Mouse (Mus musculus): ENCODE measurements at regions not wholly inside any gene's neighbourhood (a gene's known extent, or its start where the extent isn't known, plus 50 kb on each side); places are given as distances from the start of the nearest gene placed in this dataset.

DNA sequence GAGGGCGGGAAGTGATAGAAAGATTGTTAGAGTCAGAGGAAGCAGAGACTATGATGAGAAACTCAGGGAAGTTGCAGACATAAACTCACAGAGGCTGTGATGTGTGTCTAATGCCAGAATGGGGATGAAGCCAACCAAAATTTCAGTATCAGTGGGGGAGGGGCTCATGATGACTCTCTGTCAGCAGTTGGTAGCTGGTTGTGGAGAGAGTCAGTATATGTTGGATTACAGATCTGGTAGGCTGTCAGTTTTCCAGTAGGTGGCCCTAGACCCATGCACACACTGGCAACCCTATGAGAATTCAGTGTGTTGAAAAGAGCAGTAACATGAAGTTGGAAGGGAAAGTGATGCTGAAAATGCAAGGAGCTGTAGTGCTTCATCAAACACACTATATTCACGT is 257.5 kb downstream of the Ttc32 start:
- H3K27me3 ChIP-seq (ENCODE audit: poor library complexity, severe bottlenecking) = no peaks in the 10 kb centered on the region
- no peaks in the 10 kb centered on the region for H3K36me3 ChIP-seq (replicated peaks)
- no peak overlapping the region for H3K27ac ChIP-seq
- no peak overlapping the region for H3K4me3 ChIP-seq
- H3K4me1 ChIP-seq = no peaks in the 10 kb centered on the region
- 92% methylated on average over 2 of the region's 2 CpGs for WGBS
- no peak for DNase-seq (ENCODE audit: extremely low spot score, low spot score)
- no peaks in the 10 kb centered on the region for H3K9me3 ChIP-seq

DNA sequence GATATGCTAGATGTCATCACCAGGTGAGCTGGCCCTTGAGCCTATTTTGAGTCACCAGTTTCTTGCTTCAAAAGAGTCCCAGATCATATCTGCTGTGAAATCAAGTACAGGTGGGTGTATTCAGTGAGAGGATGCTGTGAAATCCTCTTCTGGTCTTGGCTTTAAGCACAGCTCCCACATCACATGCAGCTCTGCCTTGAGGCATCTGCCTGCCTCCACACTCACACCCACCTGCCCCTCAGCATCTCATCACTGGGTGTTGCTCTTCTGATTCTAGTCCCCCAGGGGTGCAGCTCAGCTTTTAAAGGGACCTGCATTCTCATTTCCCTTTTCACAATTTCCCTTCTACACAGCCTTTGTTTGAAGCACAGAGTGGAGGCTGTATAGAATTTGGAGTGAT is 262.9 kb downstream of the Ttc32 start:
- Histone ChIP-seq H3K36me3 (replicated peaks) (no peaks in the 10 kb centered on the region), H3K4me3 (no peak overlapping the region), H3K27me3 (ENCODE audit: poor library complexity, severe bottlenecking) (no peaks in the 10 kb centered on the region), H3K4me1 (no peaks in the 10 kb centered on the region), H3K9me3 (no peaks in the 10 kb centered on the region), H3K27ac (no peak overlapping the region)
- no peak for DNase-seq (ENCODE audit: extremely low spot score, low spot score)

DNA sequence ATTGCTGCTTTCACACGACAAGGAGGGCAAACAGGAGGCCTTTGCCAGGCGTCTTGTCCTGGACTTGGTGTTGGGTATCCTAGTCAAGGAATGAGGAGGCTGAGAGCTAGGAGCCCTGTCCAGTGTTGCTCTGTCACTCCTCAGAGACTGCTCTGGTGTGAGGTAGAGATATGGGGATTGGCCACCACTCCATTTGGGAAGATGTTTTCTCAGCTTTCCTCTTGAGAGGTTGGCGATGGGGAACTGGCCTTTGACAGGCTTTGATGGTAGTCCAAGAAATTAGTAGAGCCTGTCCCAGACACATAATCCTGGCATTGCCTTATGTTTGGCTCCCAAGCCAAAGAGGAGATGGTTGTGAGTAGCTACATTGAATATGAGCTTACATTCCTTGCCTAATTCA is 265.4 kb downstream of the Ttc32 start:
- Histone ChIP-seq H3K27ac (no peak overlapping the region), H3K4me3 (no peak overlapping the region), H3K36me3 (replicated peaks) (no peaks in the 10 kb centered on the region), H3K4me1 (no peaks in the 10 kb centered on the region), H3K9me3 (no peaks in the 10 kb centered on the region), H3K27me3 (ENCODE audit: poor library complexity, severe bottlenecking) (no peaks in the 10 kb centered on the region)
- DNase-seq (ENCODE audit: extremely low spot score, low spot score) = no peak
- WGBS = 80% methylated on average over 3 of the region's 3 CpGs

DNA sequence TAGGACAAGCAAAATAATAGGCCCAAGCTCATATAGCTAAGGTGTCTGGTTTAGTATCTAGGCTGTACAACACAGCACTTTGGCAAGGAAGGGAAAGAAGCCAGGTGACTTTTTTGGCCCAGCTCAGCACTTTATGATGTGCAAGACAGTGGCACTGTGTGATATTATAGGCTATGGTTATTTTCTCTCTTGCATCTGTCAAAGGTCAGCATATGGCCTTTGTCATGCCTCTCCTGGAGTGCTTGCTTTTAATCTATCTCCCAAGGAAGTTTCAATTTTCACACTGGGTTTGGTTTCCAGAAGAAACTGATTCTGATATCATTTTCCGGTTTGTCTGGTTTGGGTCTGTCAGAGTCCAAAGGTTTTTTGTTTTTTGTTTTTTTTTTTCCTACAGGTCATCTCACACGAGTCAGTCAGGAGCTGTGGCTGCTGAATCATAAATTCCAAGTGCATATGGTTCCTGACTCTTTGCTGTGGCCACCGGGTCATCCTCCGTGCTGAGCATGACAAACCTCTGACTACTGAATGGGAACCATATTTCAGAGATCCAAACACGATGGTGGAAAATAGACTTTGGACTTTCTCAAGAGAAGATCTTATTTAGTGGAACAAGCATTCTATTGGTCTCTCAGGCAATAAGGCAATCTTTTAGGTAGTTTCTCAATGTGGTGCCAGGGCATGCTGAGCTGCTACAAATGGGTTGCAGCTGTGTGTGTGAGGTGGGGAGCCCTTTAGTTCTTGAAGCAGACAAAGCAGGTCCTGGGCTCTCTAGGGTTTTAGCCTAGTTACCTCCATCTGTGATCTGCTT is 269.3 kb downstream of the Ttc32 start:
- Histone ChIP-seq H3K9me3 (no peaks in the 10 kb centered on the region), H3K36me3 (replicated peaks) (no peaks in the 10 kb centered on the region), H3K4me1 (no peaks in the 10 kb centered on the region), H3K27me3 (ENCODE audit: poor library complexity, severe bottlenecking) (no peaks in the 10 kb centered on the region), H3K4me3 (no peak overlapping the region), H3K27ac (no peak overlapping the region)
- DNase-seq (ENCODE audit: extremely low spot score, low spot score) = no peak
- 68% methylated on average over 5 of the region's 5 CpGs for WGBS

DNA sequence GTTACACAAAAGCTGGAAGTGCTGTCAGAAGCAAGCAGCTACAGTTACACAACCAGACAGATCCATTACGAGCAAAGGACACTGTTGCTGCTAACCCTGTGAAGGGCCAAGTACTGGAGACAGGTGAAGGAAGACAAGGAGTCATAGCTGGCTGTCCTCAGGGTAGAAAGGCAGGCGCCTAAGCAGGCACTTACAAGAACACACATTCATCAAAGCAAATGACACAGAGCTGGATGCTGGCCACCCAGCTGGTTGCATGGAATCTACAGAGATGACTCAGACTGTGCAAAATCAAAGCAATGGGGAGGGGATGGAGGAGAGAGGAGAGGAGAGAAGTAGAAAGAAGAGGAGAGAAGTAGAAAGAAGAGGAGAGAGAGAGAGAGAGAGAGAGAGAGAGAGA is 265.8 kb upstream of the Osr1 start:
- 85% methylated on average over 2 of the region's 2 CpGs for WGBS
- no peaks in the 10 kb centered on the region for H3K27me3 ChIP-seq (ENCODE audit: poor library complexity, severe bottlenecking)
- no peaks in the 10 kb centered on the region for H3K4me1 ChIP-seq
- no peak overlapping the region for H3K27ac ChIP-seq
- no peak for DNase-seq (ENCODE audit: extremely low spot score, low spot score)
- H3K4me3 ChIP-seq = no peak overlapping the region
- no peaks in the 10 kb centered on the region for H3K36me3 ChIP-seq (replicated peaks)
- H3K9me3 ChIP-seq = no peaks in the 10 kb centered on the region

DNA sequence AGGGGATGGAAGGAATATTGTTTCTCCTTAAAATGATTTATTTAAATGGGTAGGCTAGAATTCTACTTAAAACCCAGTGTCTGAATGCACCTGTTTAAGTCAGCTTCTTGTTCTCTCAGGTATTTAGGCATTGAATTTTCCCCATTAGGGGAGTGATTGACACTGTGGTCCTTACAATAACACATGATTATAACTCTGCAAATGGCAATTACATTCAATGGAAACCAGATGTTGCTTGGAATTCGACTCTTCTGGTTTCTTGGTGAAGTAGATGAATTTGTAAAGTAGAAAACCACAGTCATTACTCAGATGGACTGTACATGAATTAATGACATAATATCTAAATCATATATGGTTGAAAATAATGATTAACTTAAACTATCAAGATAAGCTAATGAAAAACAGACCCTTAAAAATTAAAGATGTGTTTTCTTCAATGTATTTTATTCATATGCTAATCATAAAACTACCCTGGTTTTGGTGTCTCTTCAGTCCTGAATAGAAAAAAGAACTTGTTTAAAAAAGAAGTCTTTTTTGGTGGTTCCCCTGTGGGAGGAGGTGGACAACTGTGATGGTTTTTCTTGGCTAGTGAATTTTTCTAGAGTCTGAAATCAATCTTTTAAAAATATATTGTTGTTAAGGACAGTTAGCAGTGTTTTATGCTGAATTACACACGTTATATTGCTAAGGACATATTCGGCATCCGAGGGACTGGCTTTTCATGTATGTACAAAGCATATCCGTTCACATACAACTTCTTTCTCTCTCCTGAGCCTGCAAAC is 231.8 kb upstream of the Osr1 start:
- H3K27me3 ChIP-seq (ENCODE audit: poor library complexity, severe bottlenecking) = no peaks in the 10 kb centered on the region
- no peak for DNase-seq (ENCODE audit: extremely low spot score, low spot score)
- H3K9me3 ChIP-seq = no peaks in the 10 kb centered on the region
- WGBS = 79% methylated on average over 5 of the region's 5 CpGs
- H3K36me3 ChIP-seq (replicated peaks) = no peaks in the 10 kb centered on the region
- peaks cover 5% of the 10 kb centered on the region; the same call in 1 of the 2 replicates for H3K4me1 ChIP-seq
- H3K4me3 ChIP-seq = no peak overlapping the region
- no peak overlapping the region for H3K27ac ChIP-seq

DNA sequence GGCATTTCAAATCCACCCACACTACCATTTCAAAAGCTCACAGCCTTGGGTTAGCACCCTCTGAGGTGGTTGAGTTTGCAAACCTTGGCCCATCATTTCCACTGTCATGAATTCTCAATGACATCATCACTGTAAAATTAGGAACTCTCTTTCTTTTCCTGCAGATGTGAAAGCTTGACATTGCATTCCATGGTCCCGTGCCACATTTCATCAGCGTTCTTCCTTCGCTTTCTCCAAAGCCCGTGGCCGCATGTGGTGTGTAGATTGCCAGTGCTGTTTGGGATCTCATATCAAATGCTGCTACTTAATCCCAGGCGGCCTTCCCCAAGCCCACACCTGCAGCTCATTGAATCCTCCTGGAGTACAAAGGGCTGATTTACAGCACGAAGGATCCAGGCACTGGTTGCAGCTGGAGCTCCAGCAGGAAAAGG is 231.1 kb upstream of the Osr1 start:
- 51% methylated on average over 7 of the region's 7 CpGs for WGBS
- H3K27ac ChIP-seq = no peak overlapping the region

DNA sequence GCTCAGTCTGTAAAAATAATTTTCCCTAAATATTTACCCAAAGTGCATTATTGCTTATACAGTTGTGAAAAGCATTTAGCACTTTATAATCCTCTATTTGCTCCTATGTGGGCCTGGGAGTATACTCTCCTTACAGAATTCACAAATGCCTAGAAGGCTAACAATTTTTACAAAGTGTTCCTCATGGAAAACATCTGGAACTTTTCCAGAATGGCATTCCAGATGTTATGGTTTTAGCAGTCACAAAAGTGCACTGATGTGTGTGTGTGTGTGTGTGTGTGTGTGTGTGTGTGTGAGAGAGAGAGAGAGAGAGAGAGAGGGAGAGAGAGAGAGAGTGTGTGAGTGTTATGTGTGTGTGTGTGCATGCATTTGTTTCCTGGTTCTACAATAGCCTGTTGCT is 229.1 kb upstream of the Osr1 start:
- DNase-seq (ENCODE audit: extremely low spot score, low spot score) = no peak

More for the DNA sequence above, 231.1 kb upstream of the Osr1 start:
- Histone ChIP-seq H3K4me1 (peaks cover 5% of the 10 kb centered on the region; the same call in 1 of the 2 replicates), H3K27me3 (ENCODE audit: poor library complexity, severe bottlenecking) (no peaks in the 10 kb centered on the region), H3K9me3 (no peaks in the 10 kb centered on the region), H3K36me3 (replicated peaks) (no peaks in the 10 kb centered on the region), H3K4me3 (no peak overlapping the region)
- DNase-seq (ENCODE audit: extremely low spot score, low spot score) = peak; percentile 18

DNA sequence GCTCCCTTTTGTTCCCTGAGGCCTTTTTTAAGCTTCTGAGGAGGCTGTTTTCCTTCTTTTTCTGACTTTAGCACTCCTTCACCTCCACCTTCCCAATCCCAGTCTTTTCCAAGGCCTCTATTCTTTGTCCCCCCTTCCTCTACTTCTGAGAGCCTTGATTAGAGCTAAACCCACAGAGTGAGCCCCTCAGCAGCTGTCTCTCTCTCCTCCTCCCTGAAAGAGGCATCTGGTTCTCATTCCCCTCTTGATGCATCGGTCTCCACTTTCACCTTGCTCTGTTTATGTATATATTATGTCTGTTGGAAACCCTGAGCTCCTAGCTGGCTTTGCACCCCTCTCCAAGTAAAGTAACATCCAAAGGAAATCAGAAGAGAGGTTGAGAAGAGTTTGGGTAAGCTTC is 224.6 kb upstream of the Osr1 start:
- H3K4me3 ChIP-seq = no peak overlapping the region
- H3K27me3 ChIP-seq (ENCODE audit: poor library complexity, severe bottlenecking) = no peaks in the 10 kb centered on the region
- H3K9me3 ChIP-seq = no peaks in the 10 kb centered on the region
- H3K4me1 ChIP-seq = no peaks in the 10 kb centered on the region
- WGBS = 60% methylated on average over 1 of the region's 1 CpGs
- DNase-seq (ENCODE audit: extremely low spot score, low spot score) = no peak
- no peaks in the 10 kb centered on the region for H3K36me3 ChIP-seq (replicated peaks)
- H3K27ac ChIP-seq = no peak overlapping the region

More for the DNA sequence above, 229.1 kb upstream of the Osr1 start:
- H3K4me3 ChIP-seq = no peak overlapping the region
- H3K9me3 ChIP-seq = no peaks in the 10 kb centered on the region
- peaks cover 5% of the 10 kb centered on the region; the same call in 1 of the 2 replicates for H3K4me1 ChIP-seq
- H3K27ac ChIP-seq = no peak overlapping the region
- no peaks in the 10 kb centered on the region for H3K36me3 ChIP-seq (replicated peaks)
- H3K27me3 ChIP-seq (ENCODE audit: poor library complexity, severe bottlenecking) = no peaks in the 10 kb centered on the region

DNA sequence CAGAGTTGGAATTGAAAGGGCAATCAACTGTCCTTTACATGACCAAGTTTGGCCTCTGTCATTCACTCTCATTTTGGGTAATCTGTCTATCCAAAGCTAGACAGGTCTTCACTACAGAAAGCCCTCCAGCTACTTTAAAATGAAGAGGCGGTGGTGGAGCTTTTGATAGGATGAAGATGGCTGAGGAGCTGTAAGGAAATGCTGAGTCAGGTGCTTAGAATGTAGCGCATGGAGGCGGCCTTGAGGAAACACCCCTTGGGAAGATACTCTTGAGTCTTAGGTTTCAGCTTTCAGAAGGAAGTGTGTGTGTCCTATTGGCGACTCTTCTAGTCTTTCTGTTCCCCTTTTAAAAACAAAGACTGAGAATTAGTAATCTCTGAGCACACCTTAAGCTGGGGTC is 214.4 kb upstream of the Osr1 start:
- H3K27me3 ChIP-seq (ENCODE audit: poor library complexity, severe bottlenecking) = no peaks in the 10 kb centered on the region
- no peaks in the 10 kb centered on the region for H3K9me3 ChIP-seq
- H3K4me1 ChIP-seq = no peaks in the 10 kb centered on the region
- DNase-seq (ENCODE audit: extremely low spot score, low spot score) = no peak
- WGBS = 82% methylated on average over 4 of the region's 4 CpGs
- no peak overlapping the region for H3K27ac ChIP-seq
- no peaks in the 10 kb centered on the region for H3K36me3 ChIP-seq (replicated peaks)
- H3K4me3 ChIP-seq = no peak overlapping the region

DNA sequence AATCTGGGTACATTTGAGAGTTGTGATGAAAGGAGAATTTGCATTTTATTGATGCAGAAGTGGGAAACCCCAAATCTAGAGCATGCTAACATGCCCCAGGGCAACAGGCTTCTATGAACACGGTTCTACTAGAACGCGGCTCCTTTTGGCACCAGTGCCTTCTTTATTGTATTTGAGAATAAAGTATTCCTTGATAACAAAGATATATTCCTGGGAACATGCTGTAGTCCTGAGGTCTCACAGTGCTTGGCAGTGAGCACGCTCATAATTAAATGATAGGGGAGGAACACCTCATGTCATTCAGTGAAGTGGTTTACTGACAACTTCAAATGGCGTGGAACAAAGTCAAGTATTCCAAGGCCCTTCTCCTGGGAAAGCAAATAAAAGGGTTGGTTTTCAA is 212.1 kb upstream of the Osr1 start:
- Histone ChIP-seq H3K4me1 (no peaks in the 10 kb centered on the region), H3K4me3 (no peak overlapping the region), H3K9me3 (no peaks in the 10 kb centered on the region), H3K27me3 (ENCODE audit: poor library complexity, severe bottlenecking) (no peaks in the 10 kb centered on the region), H3K27ac (no peak overlapping the region), H3K36me3 (replicated peaks) (no peaks in the 10 kb centered on the region)
- WGBS = 92% methylated on average over 5 of the region's 5 CpGs
- no peak for DNase-seq (ENCODE audit: extremely low spot score, low spot score)

DNA sequence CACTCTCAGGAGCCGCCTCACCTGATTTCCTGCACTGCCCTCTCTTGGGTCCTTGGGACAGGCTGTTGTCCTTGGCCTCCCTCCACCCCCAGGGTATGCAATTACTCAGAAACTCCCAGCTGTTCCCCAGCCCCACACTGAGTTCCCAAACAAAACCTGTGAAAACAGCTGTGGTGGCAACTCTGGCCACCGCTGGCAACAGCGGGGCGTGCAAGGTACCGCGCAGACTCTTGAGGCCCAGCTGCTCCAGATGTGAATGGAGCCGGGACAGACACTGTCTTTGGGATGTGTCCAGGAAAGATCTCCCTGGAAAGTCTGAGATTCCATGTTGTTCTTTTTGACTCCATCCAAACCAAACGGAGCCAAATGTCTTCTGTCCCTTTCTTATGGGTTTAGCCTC is 211.0 kb upstream of the Osr1 start:
- Histone ChIP-seq H3K27me3 (ENCODE audit: poor library complexity, severe bottlenecking) (no peaks in the 10 kb centered on the region), H3K4me3 (no peak overlapping the region), H3K9me3 (no peaks in the 10 kb centered on the region), H3K4me1 (no peaks in the 10 kb centered on the region), H3K27ac (no peak overlapping the region), H3K36me3 (replicated peaks) (no peaks in the 10 kb centered on the region)
- 59% methylated on average over 8 of the region's 8 CpGs for WGBS
- no peak for DNase-seq (ENCODE audit: extremely low spot score, low spot score)

DNA sequence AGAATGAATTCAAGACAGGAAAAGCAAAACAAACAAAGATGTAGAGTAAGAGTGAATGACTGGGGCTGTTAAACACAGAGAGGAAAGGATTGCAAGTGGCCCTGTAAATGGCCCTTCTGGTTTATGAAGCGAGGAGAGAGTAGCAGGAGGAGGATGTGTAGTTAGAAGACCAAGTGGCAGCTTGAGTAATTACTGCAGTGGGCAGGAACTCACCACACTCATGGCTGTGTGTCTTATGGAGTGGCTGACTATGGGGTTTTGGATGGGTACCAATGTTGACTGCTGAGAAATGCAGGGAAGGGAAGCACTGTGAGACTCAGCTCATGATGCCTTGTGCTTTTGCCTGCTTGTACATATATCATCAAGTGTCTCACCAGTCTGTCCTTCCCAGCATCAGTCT is 204.0 kb upstream of the Osr1 start:
- H3K36me3 ChIP-seq (replicated peaks) = no peaks in the 10 kb centered on the region
- no peaks in the 10 kb centered on the region for H3K9me3 ChIP-seq
- no peaks in the 10 kb centered on the region for H3K27me3 ChIP-seq (ENCODE audit: poor library complexity, severe bottlenecking)
- DNase-seq (ENCODE audit: extremely low spot score, low spot score) = no peak
- 78% methylated on average over 1 of the region's 1 CpGs for WGBS
- no peaks in the 10 kb centered on the region for H3K4me1 ChIP-seq
- H3K27ac ChIP-seq = no peak overlapping the region
- H3K4me3 ChIP-seq = no peak overlapping the region

All from forebrain, embryonic 10.5 days (tissue).